7 mouse cellular contexts compared by ENCODE assay signal in the genomic region with DNA sequence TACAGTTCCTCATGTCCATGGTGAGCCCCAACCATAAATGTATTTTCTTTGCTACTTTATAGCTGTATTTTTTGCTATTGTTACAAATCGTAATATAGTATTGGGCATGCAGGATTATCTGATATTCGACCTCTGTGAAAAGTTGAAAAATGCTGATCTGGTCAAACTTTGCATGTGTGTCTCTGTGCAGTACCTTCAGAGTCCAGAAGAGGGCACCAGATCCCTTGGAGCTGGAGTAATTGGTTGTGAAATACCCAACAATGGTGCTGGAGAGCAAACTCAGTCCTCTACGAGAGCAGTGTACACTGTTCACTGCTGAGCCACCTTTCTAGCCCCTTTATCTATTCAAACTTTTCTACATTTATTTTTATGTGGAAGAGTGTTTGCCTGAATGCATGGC. TPM values are rescaled to one million over a fixed set of nuclear protein-coding genes. Genes with fewer than 3 reads are reported as not detected.
DNase-seq lines count a peak whose midpoint lies in the region; ATAC-seq and TF ChIP-seq lines count a peak whose summit lies in the region.

No protein-coding gene starts in this region.

- CTCF ChIA-PET in Patski (lab: Charles Lee): interaction anchor here (0.7 to 3.2 kb wide), 7 partner anchors 16 to 200 kb away, joined by 3 to 12 read pairs (median 4); no protein-coding TSS in a partner anchor

- no peak for ATAC-seq in liver, embryonic 12.5 days
- no peak for ATAC-seq in Patski

- POLR2A ChIA-PET in Patski (lab: Charles Lee): no interaction called here

- peaks cover 60% of the 10 kb centered on the region for H3K36me3 ChIP-seq in liver, embryonic 12.5 days

- no peak overlapping the region for H3K4me2 ChIP-seq in liver, embryonic 12.5 days

- TF ChIP-seq CTCF in Patski (IDR thresholded peaks at IDR 0.05): peak; percentile 95

- no peaks in the 10 kb centered on the region for H3K4me1 ChIP-seq in liver, embryonic 12.5 days

- no peaks in the 10 kb centered on the region for H3K27me3 ChIP-seq in liver, embryonic 12.5 days (replicated peaks)
- H3K27me3 ChIP-seq in Patski: no peaks in the 10 kb centered on the region

- H3K4me3 ChIP-seq in liver, embryonic 12.5 days: no peak overlapping the region

- no peak overlapping the region for H3K27ac ChIP-seq in liver, embryonic 12.5 days

- peaks cover 7% of the 10 kb centered on the region; the same call in 1 of the 2 replicates for H3K9me3 ChIP-seq in liver, embryonic 12.5 days (replicated peaks)

- H3K9ac ChIP-seq in liver, embryonic 12.5 days: no peak overlapping the region

- WGBS in liver, embryonic 12.5 days (ENCODE audit: insufficient replicate concordance): 55% methylated on average over 3 of the region's 3 CpGs

- in situ Hi-C loops in Patski (cut with MboI; ENCODE audit: low pct_unique_long_range_greater_than_20kb): loop anchor here (5.0 kb wide), 2 partner anchors 95 to 135 kb away; no protein-coding TSS in a partner anchor

- DNase-seq in liver: peak; percentile 77
- no peak for DNase-seq in Patski (ENCODE audit: low read depth, low spot score)
- DNase-seq in cerebellum, adult 9-10 months: peak; percentile 53
- peak; percentile 81 for DNase-seq in heart, postnatal 4 days
- peak; percentile 64 to 72 for DNase-seq in lung, adult 18-20 months
- peak; percentile 40 for DNase-seq in skeletal muscle tissue, adult 2 months (ENCODE audit: low read depth, low spot score)

RNA-seq across cellular contexts. Expression of a gene that starts 13.6 kb away (rescaled TPM):
- polyA plus RNA-seq in liver, embryonic 12.5 days (2016; fragmentation: Nextera tagmentation; extraction: Ambion mirVana): 165 and 172 TPM in 2 replicates
- 166 TPM for polyA plus RNA-seq in Patski (2021)
- total RNA-seq in heart, postnatal 4 days (2021): 10 to 100 TPM; 60.3 to 62.1 TPM

RNA-seq across cellular contexts. Expression of a gene that starts 28.3 kb away (rescaled TPM):
- 72.1 and 73.6 TPM in 2 replicates for polyA plus RNA-seq in liver, embryonic 12.5 days (2016; fragmentation: Nextera tagmentation; extraction: Ambion mirVana)
- 57.6 TPM for polyA plus RNA-seq in Patski (2021)
- 10 to 100 TPM; 36.7 to 41.2 TPM for total RNA-seq in heart, postnatal 4 days (2021)

RNA-seq across cellular contexts. Expression of a gene that starts 28.4 kb away (rescaled TPM):
- 22.1 and 22.4 TPM in 2 replicates for polyA plus RNA-seq in liver, embryonic 12.5 days (2016; fragmentation: Nextera tagmentation; extraction: Ambion mirVana)
- 17.0 TPM for polyA plus RNA-seq in Patski (2021)
- total RNA-seq in heart, postnatal 4 days (2021): 10 to 100 TPM; 20.5 to 21.2 TPM
